Comparison of ENCODE assay signal across 13 mouse cellular contexts in the genomic region with DNA sequence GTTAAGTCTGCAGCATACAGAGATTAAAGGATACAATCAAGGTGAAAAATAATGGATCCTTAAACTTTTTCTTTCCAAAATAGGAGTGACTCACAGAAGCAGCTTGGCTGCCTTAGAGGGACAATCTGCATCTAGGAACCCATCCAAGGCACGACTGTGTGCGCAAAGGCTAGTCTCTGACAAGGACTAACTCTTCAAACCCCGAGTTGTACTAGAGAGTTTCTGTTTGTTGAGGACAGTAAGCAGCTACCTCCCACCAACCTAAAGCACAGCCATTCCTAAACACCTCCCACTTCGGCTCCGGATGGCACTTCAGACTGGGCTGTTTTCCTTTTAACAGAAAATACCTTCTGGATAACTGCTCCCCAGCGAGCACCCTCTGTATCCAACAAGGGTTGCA. TPM values are rescaled to one million over a fixed set of nuclear protein-coding genes. Genes with fewer than 3 reads are reported as not detected.
DNase-seq lines count a peak whose midpoint lies in the region.
"Had no signal": no experiment of that assay in that cellular context is flagged by ENCODE, and none has a peak within 500 bp of the region (broad histone marks: within the 10 kb centered on the region; RNA-seq: fewer than 3 reads in every experiment).

No protein-coding gene starts in this region.

- intact Hi-C loops in left cerebral cortex, postnatal 14 days (cut with DNase I): no loop called here
- intact Hi-C loops in left cerebral cortex, postnatal 4 days (cut with DNase I): no loop called here

- DNase-seq in heart, adult 11 months: peak; percentile 63
- no peak for DNase-seq in heart, adult 9 months (ENCODE audit: low spot score in 2 of 2)
- DNase-seq in left cerebral cortex, postnatal 14 days (ENCODE audit: low spot score in 2 of 2): peak; percentile 29 to 50
- DNase-seq in left cerebral cortex, postnatal 4 days: no peak
- DNase-seq in NIH3T3 (ENCODE audit: low read depth): peak; percentile 36
- peak; percentile 38 for DNase-seq in right cerebral cortex, postnatal 25 days
- DNase-seq in kidney, postnatal 36 days: no peak
- DNase-seq: cerebellum, adult 9-11 months; gastrocnemius, postnatal 36 days; kidney, adult 18-20 months; lung, adult 2 months; midbrain, embryonic 14.5 days; thymus, adult 18-20 months had no signal

RNA-seq across cellular contexts. Expression of a gene that starts 21.8 kb away (rescaled TPM):
- under 1 TPM; 0.31 to 0.61 TPM for total RNA-seq in left cerebral cortex, postnatal 14 days (2021)
- 1 to 10 TPM in 1 of 2 experiments, under 1 TPM in 1; 0.85 to 1.8 TPM for total RNA-seq in left cerebral cortex, postnatal 4 days (2021)

RNA-seq across cellular contexts. Expression of a gene that starts 31.4 kb away (rescaled TPM):
- 10 to 100 TPM; 32.9 to 36.7 TPM for total RNA-seq in left cerebral cortex, postnatal 14 days (2021)
- total RNA-seq in left cerebral cortex, postnatal 4 days (2021): 10 to 100 TPM; 27.5 to 30.2 TPM

Comparison
In these comparisons a context has a peak if more than half of its experiments do, and no peak if none do; other contexts are left out.
1. DNase-seq: peak in heart, adult 11 months (single experiment), left cerebral cortex, postnatal 14 days (2 of 2), NIH3T3 (single experiment) and right cerebral cortex, postnatal 25 days (single experiment); none in heart, adult 9 months (0 of 2), left cerebral cortex, postnatal 4 days (single experiment) and kidney, postnatal 36 days (0 of 2).